Mouse (Mus musculus) kidney, postnatal 25 days (tissue): ENCODE measurements around the gene Rabgap1l.

Source experiments
- DNase-seq, 2 experiments: peaks; one replicate each; pipeline ENCODE4 v3.0.0; 2021; ENCODE audit warnings: mixed read lengths in 2 of 2

Gene Rabgap1l

GRCm38 (mm10) chr1:160227850-160228249 is 565.2 kb downstream of the Rabgap1l start:
- DNase-seq = no peak

GRCm38 (mm10) chr1:160227196-160227595 is 565.8 kb downstream of the Rabgap1l start:
- DNase-seq = no peak

- DNase-seq = no peak
These were observed 568.9 kb downstream of the Rabgap1l start for GRCm38 (mm10) chr1:160224093-160224492.

- no peak for DNase-seq
These were observed 575.1 kb downstream of the Rabgap1l start for GRCm38 (mm10) chr1:160217898-160218297.

GRCm38 (mm10) chr1:160214171-160214570 is 578.8 kb downstream of the Rabgap1l start:
- peak in 1 of 2 experiments; percentile 35 for DNase-seq

- peak; percentile 99 for DNase-seq
These were observed 580.0 kb downstream of the Rabgap1l start, which contains the start of gene Cacybp for GRCm38 (mm10) chr1:160212703-160213669. Gene Cacybp, minus strand, starts transcription at chr1:160212875.

GRCm38 (mm10) chr1:160212123-160212691 is 580.8 kb downstream of the Rabgap1l start:
- peak in 1 of 2 experiments; percentile 47 for DNase-seq

GRCm38 (mm10) chr1:160211597-160212122 is 581.4 kb downstream of the Rabgap1l start:
- DNase-seq = no peak

GRCm38 (mm10) chr1:160210566-160210965 is 582.4 kb downstream of the Rabgap1l start:
- no peak for DNase-seq

GRCm38 (mm10) chr1:160209844-160210243 is 583.2 kb downstream of the Rabgap1l start:
- no peak for DNase-seq

GRCm38 (mm10) chr1:160205486-160205885 is 587.5 kb downstream of the Rabgap1l start:
- no peak for DNase-seq

- no peak for DNase-seq
These were observed 597.7 kb downstream of the Rabgap1l start for GRCm38 (mm10) chr1:160195337-160195663.

- peak; percentile 99 for DNase-seq
These were observed 598.3 kb downstream of the Rabgap1l start, which contains the start of gene Mrps14 for GRCm38 (mm10) chr1:160194529-160195336. Gene Mrps14, plus strand, starts transcription at chr1:160195215.

GRCm38 (mm10) chr1:160184506-160184905 is 608.5 kb downstream of the Rabgap1l start:
- DNase-seq = peak in 1 of 2 experiments; percentile 40

- DNase-seq = no peak
These were observed 611.8 kb downstream of the Rabgap1l start for GRCm38 (mm10) chr1:160181216-160181615.

GRCm38 (mm10) chr1:160176903-160177302 is 616.1 kb downstream of the Rabgap1l start:
- DNase-seq = no peak
